Mouse (Mus musculus) liver, embryonic 12.5 days (tissue): ENCODE data around the gene Traip. TPM values are rescaled to one million over a fixed set of nuclear protein-coding genes. Genes with fewer than 3 reads are reported as not detected.
"Not testable (repeated sequence)": the region's sequence is repeated elsewhere in the genome, so short reads cannot be mapped to it uniquely, and the experiment has no call there.

Experiments
- ATAC-seq: fragments of 200-750 bp; cut with Nextera tagmentation; 2 replicates; pipeline ENCODE4 v1.8.0; 2017; ENCODE audit warnings: moderate number of reproducible peaks, mild to moderate bottlenecking, moderate library complexity
- H3K27ac ChIP-seq: fragments of 300-500 bp; sonication (generic); 2 replicates; pipeline ENCODE4 v1.5.1; 2016; ENCODE audit warnings: mild to moderate bottlenecking
- H3K27me3 ChIP-seq: fragments of 300-500 bp; sonication (generic); replicated peaks from 2 replicates; pipeline ENCODE4 v1.6.1; 2016; ENCODE audit warnings: mild to moderate bottlenecking, moderate library complexity
- H3K36me3 ChIP-seq: fragments of 300-500 bp; sonication (generic); 2 replicates; pipeline ENCODE4 v1.6.1; 2016; ENCODE audit warnings: mild to moderate bottlenecking, moderate library complexity
- H3K4me1 ChIP-seq: fragments of 300-500 bp; sonication (generic); 2 replicates; pipeline ENCODE4 v1.6.1; 2016
- H3K4me2 ChIP-seq: fragments of 300-500 bp; sonication (generic); 2 replicates; pipeline ENCODE4 v1.6.1; 2016; ENCODE audit warnings: mild to moderate bottlenecking, moderate library complexity
- H3K4me3 ChIP-seq: fragments of 300-500 bp; sonication (generic); 2 replicates; pipeline ENCODE4 v1.5.1; 2016; ENCODE audit warnings: mild to moderate bottlenecking, moderate library complexity
- H3K9ac ChIP-seq: fragments of 300-500 bp; sonication (generic); 2 replicates; pipeline ENCODE4 v1.6.1; 2016; ENCODE audit warnings: mild to moderate bottlenecking, moderate library complexity
- H3K9me3 ChIP-seq: fragments of 300-500 bp; sonication (generic); replicated peaks from 2 replicates; pipeline ENCODE4 v1.6.1; 2016; ENCODE audit warnings: mild to moderate bottlenecking, moderate library complexity
- WGBS: fragments of 180-500 bp; shearing (Covaris S2); methylation state at CpG from one replicate; pipeline ENCODE4 v1.1.7; 2016; ENCODE audit not compliant: insufficient replicate concordance; 5-methylcytosine and 5-hydroxymethylcytosine counted together
- polyA plus RNA-seq: library from polyadenylated mRNA; unstranded; fragments of >200 nt; fragmentation: Nextera tagmentation; extraction: Ambion mirVana; gene quantifications from 2 replicates; pipeline ENCODE4 v1.2.1, GENCODE M21; 2016

Traip gene
- polyA plus RNA-seq, 1 experiment from 2014 or later, result 22.2 TPM

DNA sequence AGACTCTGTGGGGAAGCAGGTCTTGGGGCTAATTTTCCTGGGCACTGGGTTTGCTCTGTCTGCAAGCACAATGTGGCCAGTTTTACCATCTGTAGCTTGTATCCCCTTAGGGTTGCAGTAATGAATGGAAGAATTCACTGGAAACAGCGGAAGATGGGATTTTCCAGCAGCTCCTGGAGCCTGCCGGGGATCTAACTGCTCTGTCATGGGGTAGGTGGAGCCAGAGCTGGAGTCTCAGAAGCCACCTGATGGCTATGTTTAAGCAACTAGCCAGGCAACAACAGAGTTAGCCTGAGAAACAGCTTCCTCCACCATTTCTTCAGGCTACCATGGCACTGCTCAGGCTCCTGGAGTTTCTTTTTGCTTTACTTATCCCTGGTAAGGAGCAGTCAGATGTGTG lies 42.3 kb downstream of the Traip start, which contains the start of gene Cdhr4:
TSS of gene Cdhr4 (plus strand) at position 301 of the 400 bp plus-strand sequence.
- peaks cover 22% of the 10 kb centered on the region for H3K4me1 ChIP-seq
- no peak within 1 kb of the TSS for H3K4me3 ChIP-seq
- no peaks in the 10 kb centered on the region for H3K9me3 ChIP-seq
- H3K27ac ChIP-seq, result no peak within 1 kb of the TSS
- 68% methylated on average over 2 of the region's 2 CpGs for WGBS
- no peak for ATAC-seq
- no peaks in the 10 kb centered on the region for H3K36me3 ChIP-seq
- no peak within 1 kb of the TSS for H3K9ac ChIP-seq
- no peaks in the 10 kb centered on the region for H3K27me3 ChIP-seq
- H3K4me2 ChIP-seq, result no peak within 1 kb of the TSS

GRCm38 (mm10) chr9:107993013-107993412 lies 43.1 kb downstream of the Traip start:
- Histone ChIP-seq H3K27me3 (no peaks in the 10 kb centered on the region), H3K4me2 (no peak overlapping the region), H3K36me3 (no peaks in the 10 kb centered on the region), H3K9ac (no peak overlapping the region), H3K4me1 (peaks cover 15% of the 10 kb centered on the region), H3K9me3 (no peaks in the 10 kb centered on the region), H3K27ac (no peak overlapping the region), H3K4me3 (no peak overlapping the region)
- no peak for ATAC-seq
- 83% methylated on average over 11 of the region's 11 CpGs for WGBS

- H3K9ac ChIP-seq, result no peak overlapping the region
- WGBS, result 20% methylated on average over 2 of the region's 2 CpGs
- H3K36me3 ChIP-seq, result no peaks in the 10 kb centered on the region
- ATAC-seq, result no peak
- H3K4me3 ChIP-seq, result no peak overlapping the region
- H3K27ac ChIP-seq, result no peak overlapping the region
- no peaks in the 10 kb centered on the region for H3K27me3 ChIP-seq
- no peaks in the 10 kb centered on the region for H3K9me3 ChIP-seq
- H3K4me1 ChIP-seq, result peaks cover 10% of the 10 kb centered on the region
- H3K4me2 ChIP-seq, result no peak overlapping the region
Measured at GRCm38 (mm10) chr9:107994464-107994863, 44.5 kb downstream of the Traip start.

DNA sequence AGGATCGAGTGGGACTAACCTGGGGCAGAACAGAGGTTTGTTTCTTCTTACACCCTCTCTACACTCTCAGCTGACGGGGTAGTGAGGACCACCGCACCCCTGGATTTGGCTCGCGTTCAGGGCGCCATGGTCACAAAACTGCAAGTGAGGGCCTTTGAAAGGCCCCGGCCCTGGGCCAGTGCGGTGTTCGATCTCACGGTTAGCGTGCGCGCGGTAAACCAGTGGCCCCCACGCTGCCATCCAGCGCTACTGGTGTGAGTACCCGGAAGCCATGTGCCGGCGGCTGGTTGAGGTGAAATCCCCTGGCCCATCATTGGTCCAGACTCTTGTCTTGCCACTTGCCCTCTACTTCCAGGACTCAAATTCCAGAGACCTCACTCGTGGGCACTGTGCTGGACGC lies 45.6 kb downstream of the Traip start:
- Histone ChIP-seq H3K9ac (no peak overlapping the region), H3K27me3 (no peaks in the 10 kb centered on the region), H3K9me3 (no peaks in the 10 kb centered on the region), H3K27ac (no peak overlapping the region), H3K4me3 (no peak overlapping the region), H3K4me2 (no peak overlapping the region), H3K4me1 (no peaks in the 10 kb centered on the region), H3K36me3 (no peaks in the 10 kb centered on the region)
- WGBS, result 92% methylated on average over 21 of the region's 21 CpGs
- no peak for ATAC-seq

- H3K9ac ChIP-seq, result no peak within 1 kb of the TSS; the same call in 1 of the 2 replicates
- WGBS, result 81% methylated on average over 5 of the region's 5 CpGs
- no peak within 1 kb of the TSS for H3K4me3 ChIP-seq
- 0 out of 2 replicates have a peak, but pooled peaks cover 1% of the 10 kb centered on the region for H3K4me1 ChIP-seq
- no peaks in the 10 kb centered on the region for H3K27me3 ChIP-seq
- no peak for ATAC-seq
- no peaks in the 10 kb centered on the region for H3K9me3 ChIP-seq
- no peak within 1 kb of the TSS for H3K4me2 ChIP-seq
- no peak within 1 kb of the TSS for H3K27ac ChIP-seq
- no peaks in the 10 kb centered on the region for H3K36me3 ChIP-seq
Measured at GRCm38 (mm10) chr9:107996049-107996448, 46.1 kb downstream of the Traip start, which contains the start of gene Gm20662. Gm20662 (plus strand) TSS chr9:107996349.

GRCm38 (mm10) chr9:108001922-108002770 lies 52.2 kb downstream of the Traip start, which contains the start of gene Ip6k1:
Ip6k1 (plus strand) TSS chr9:108002501.
- under 1% methylated on average over 51 of the region's 51 CpGs for WGBS
- peak; percentile 97 for ATAC-seq
- H3K27ac ChIP-seq, result peak within 1 kb of the TSS; percentile 95
- H3K9ac ChIP-seq, result peak within 1 kb of the TSS; percentile 98
- no peaks in the 10 kb centered on the region for H3K9me3 ChIP-seq
- peaks cover 9% of the 10 kb centered on the region for H3K36me3 ChIP-seq
- peak within 1 kb of the TSS; percentile 90 for H3K4me3 ChIP-seq
- peaks cover 45% of the 10 kb centered on the region for H3K4me1 ChIP-seq
- H3K4me2 ChIP-seq, result peak within 1 kb of the TSS; percentile 85
- no peaks in the 10 kb centered on the region for H3K27me3 ChIP-seq

DNA sequence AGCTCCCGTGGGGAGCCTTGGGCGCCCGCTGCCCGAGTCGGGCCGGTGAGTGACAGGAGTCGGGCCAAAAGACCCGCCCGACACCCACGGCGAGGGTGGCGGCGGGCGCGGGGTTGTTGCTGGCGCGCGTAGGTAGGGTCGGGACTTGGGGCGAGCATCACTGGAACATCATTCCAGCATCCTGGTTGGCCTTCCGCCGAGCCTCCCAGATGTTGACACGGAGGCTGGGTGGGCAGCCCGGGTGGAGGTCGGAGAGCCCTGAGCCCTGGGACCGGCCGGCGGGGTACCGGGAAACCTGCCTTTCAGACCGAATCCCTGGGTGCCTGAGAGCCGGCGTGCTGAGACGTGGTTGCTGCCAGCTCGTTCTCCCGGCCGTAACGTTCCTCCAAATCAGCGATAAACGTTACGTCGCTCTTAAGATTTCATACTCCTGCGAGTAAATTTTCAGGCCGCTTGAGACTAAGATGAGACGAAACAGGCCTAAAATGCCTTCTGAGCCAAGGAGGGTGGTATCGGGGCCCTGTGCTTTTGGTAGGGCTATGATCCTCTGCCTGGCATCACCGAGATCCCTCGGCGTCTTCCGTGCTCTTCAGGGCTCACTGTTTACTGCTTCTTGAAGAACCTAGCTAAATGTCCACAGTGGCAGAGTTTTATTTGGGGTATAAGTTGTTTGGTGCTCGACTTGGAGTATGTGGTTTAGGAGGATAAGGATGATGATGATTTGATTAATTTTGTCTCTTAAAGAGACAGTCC lies 53.0 kb downstream of the Traip start:
- WGBS, result under 1% methylated on average over 50 of the region's 50 CpGs
- peak overlapping the region; percentile 98 for H3K9ac ChIP-seq
- H3K27ac ChIP-seq, result peak overlapping the region; percentile 95
- ATAC-seq, result peak; percentile 61
- peaks cover 9% of the 10 kb centered on the region for H3K36me3 ChIP-seq
- H3K4me1 ChIP-seq, result peaks cover 52% of the 10 kb centered on the region
- H3K4me3 ChIP-seq, result peak overlapping the region; percentile 90
- no peaks in the 10 kb centered on the region for H3K27me3 ChIP-seq
- peak overlapping the region; percentile 79 for H3K4me2 ChIP-seq
- H3K9me3 ChIP-seq, result no peaks in the 10 kb centered on the region

DNA sequence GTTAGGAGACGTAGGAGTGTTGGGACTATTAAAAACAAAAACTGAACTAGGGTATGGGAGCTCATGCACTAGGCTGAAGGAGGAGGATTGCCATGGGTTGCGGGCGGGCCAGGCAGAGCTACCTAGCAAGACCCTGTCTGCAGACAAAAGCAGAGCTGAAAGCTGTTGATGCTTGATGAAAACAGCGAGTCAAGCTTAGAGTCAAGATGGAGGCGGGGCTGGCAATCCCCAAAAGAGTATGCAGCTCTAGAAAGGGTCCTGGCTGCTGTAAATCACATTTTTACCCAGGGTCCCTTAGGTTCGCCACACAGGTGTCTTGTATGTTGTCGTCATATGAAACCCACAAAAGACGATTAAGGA lies 53.6 kb downstream of the Traip start:
- ATAC-seq, result no peak
- no peaks in the 10 kb centered on the region for H3K9me3 ChIP-seq
- peak overlapping the region; percentile 79 for H3K4me2 ChIP-seq
- H3K27me3 ChIP-seq, result no peaks in the 10 kb centered on the region
- H3K9ac ChIP-seq, result peak overlapping the region; percentile 98
- peaks cover 58% of the 10 kb centered on the region for H3K4me1 ChIP-seq
- WGBS, result 24% methylated on average over 8 of the region's 8 CpGs
- peak overlapping the region; percentile 95 for H3K27ac ChIP-seq
- peak overlapping the region; percentile 90 for H3K4me3 ChIP-seq
- H3K36me3 ChIP-seq, result peaks cover 9% of the 10 kb centered on the region

GRCm38 (mm10) chr9:108008041-108008440 lies 58.1 kb downstream of the Traip start:
- H3K4me3 ChIP-seq, result no peak overlapping the region
- H3K36me3 ChIP-seq, result peaks cover 33% of the 10 kb centered on the region
- H3K4me1 ChIP-seq, result peaks cover 68% of the 10 kb centered on the region
- 84% methylated on average over 5 of the region's 5 CpGs for WGBS
- no peaks in the 10 kb centered on the region for H3K9me3 ChIP-seq
- no peak for ATAC-seq
- no peaks in the 10 kb centered on the region for H3K27me3 ChIP-seq
- H3K4me2 ChIP-seq, result no peak overlapping the region
- no peak overlapping the region for H3K9ac ChIP-seq
- no peak overlapping the region for H3K27ac ChIP-seq

GRCm38 (mm10) chr9:108010385-108010784 lies 60.4 kb downstream of the Traip start:
- no peak overlapping the region for H3K4me3 ChIP-seq
- no peaks in the 10 kb centered on the region for H3K9me3 ChIP-seq
- no peaks in the 10 kb centered on the region for H3K27me3 ChIP-seq
- 0 out of 2 replicates have a peak overlapping the region, but pooled peaks have one; percentile 18 for H3K27ac ChIP-seq
- no peak for ATAC-seq
- H3K36me3 ChIP-seq, result peaks cover 47% of the 10 kb centered on the region
- no peak overlapping the region for H3K4me2 ChIP-seq
- no peak overlapping the region for H3K9ac ChIP-seq
- H3K4me1 ChIP-seq, result peaks cover 48% of the 10 kb centered on the region

DNA sequence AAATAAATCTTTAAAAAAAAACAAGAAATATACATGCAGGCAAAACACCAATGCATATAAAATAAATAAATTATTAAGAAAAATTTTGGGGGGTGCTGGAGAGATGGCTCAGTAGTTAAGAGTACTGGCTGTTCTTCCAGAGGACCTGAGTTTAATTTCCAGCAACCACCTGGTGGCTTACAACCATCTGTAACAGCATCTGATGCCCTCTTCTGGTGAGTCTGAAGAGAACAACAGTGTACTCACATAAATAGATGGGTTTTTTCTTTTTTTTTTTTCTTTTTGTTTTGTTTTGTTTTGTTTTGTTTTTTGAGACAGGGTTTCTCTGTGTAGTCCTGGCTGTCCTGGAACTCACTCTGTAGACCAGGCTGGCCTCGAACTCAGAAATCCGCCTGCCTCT lies 63.6 kb downstream of the Traip start:
- H3K9ac ChIP-seq, H3K27ac ChIP-seq, ATAC-seq, H3K9me3 ChIP-seq, H3K27me3 ChIP-seq, H3K4me3 ChIP-seq, H3K4me2 ChIP-seq: not testable (repeated sequence)
- WGBS, result 77% methylated on average over 2 of the region's 2 CpGs
- Histone ChIP-seq H3K4me1 (peaks cover 23% of the 10 kb centered on the region), H3K36me3 (peaks cover 62% of the 10 kb centered on the region)

GRCm38 (mm10) chr9:108017127-108017526 lies 67.2 kb downstream of the Traip start:
- Histone ChIP-seq H3K4me3 (no peak overlapping the region), H3K4me2 (no peak overlapping the region), H3K9ac (no peak overlapping the region), H3K9me3 (no peaks in the 10 kb centered on the region), H3K27me3 (no peaks in the 10 kb centered on the region), H3K36me3 (peaks cover 49% of the 10 kb centered on the region), H3K4me1 (peaks cover 14% of the 10 kb centered on the region; the same call in 1 of the 2 replicates), H3K27ac (no peak overlapping the region)
- 80% methylated on average over 3 of the region's 3 CpGs for WGBS
- no peak for ATAC-seq
